Mouse (Mus musculus) activated CD4-positive, CD25-positive, alpha-beta regulatory T cell, adult 4 months (primary cell): ENCODE data around the gene Osbp. TPM values are rescaled to one million over a fixed set of nuclear protein-coding genes. Genes with fewer than 3 reads are reported as not detected.

Experiments used
- ATAC-seq: one replicate; pipeline ENCODE4 v1.8.0; 2017
- polyA plus RNA-seq, 2 experiments: library from polyadenylated mRNA; unstranded; fragments of 100-300 nt; shearing (Covaris generic); gene quantifications; one replicate each; pipeline ENCODE4 v1.2.1; 2017

The Osbp gene
- polyA plus RNA-seq, 2 experiments from 2014 or later: 6.7 to 7.3 TPM

DNA sequence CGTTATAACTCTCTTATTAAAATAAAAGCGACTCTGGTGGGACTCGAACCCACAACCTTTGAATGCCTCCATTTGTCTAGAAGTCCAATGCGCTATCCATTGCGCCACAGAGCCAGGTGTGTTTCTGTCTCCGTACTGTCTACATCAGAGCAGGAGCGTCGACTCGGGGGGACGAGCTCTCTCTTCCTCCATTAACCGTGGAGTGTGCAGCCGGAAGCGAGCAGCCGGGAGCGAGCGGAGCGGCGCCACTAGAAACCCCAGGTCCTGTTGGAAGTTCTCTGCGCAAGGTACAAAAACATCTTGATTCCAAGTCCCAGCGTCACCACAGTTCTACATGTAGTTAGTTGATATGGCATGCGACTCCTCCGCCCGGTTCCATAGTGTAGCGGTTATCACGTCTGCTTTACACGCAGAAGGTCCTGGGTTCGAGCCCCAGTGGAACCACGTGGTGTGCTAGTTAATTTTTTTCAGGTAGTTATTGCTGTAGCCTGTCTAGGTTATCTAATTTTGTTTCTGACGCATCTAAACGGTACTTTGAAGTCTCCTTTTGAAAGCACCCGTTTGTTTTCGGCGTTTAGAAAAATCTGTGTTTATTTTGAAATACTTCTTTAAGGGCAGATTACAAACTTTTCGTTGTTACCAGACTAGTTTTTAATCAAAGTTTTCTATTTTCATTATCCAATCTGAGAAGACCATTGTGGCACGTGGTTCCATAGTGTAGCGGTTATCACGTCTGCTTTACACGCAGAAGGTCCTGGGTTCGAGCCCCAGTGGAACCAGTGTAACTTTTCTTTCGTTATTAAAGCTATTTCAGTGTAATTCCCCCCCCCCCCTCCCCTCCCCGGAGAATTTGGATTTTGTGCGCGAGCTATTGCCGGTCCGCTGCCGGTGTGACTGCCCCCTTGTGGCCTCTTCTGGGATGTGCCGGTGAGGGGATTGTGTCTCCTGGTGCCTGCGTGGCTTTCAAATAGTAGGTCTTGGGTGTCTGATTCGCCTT is 46.1 kb downstream of the Osbp start:
- ATAC-seq: peak; percentile 44

- ATAC-seq: no peak
Observed at GRCm38 (mm10) chr19:12012615-12013014, 46.9 kb downstream of the Osbp start.

GRCm38 (mm10) chr19:12013228-12013627 is 47.5 kb downstream of the Osbp start:
- no peak for ATAC-seq

DNA sequence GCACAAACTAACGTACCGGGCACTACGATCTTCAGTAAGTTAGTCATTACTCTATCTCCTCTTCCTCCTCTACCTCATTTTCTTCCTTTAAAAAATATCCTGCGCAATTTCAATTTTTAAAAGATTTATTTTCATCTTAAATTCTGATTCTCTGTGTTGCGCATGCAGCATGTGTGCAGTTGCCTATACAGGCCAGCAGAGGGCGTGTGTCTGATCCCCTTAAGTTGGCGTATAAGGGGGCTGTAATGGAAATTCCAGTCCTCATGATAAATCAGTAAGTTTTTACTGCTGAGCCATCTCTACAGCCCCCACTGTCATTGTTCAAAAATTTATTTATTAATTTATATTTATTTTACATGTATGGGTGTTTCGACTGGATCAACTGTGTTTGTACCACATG is 50.0 kb downstream of the Osbp start:
- ATAC-seq: no peak

- no peak for ATAC-seq
Observed at GRCm38 (mm10) chr19:12016192-12016591, 50.5 kb downstream of the Osbp start.

GRCm38 (mm10) chr19:12024149-12024548 is 58.4 kb downstream of the Osbp start:
- ATAC-seq: no peak

- ATAC-seq: no peak
Observed at GRCm38 (mm10) chr19:12025333-12025732, 59.6 kb downstream of the Osbp start.

GRCm38 (mm10) chr19:12026606-12027005 is 60.9 kb downstream of the Osbp start:
- peak; percentile 88 for ATAC-seq

- no peak for ATAC-seq
Observed at GRCm38 (mm10) chr19:12037727-12038126, 72.0 kb downstream of the Osbp start.

- ATAC-seq: no peak
Observed at GRCm38 (mm10) chr19:12041217-12041616, 75.5 kb downstream of the Osbp start, which contains the start of gene Olfr1423. Gene Olfr1423 (minus strand): TSS chr19:12041317.

DNA sequence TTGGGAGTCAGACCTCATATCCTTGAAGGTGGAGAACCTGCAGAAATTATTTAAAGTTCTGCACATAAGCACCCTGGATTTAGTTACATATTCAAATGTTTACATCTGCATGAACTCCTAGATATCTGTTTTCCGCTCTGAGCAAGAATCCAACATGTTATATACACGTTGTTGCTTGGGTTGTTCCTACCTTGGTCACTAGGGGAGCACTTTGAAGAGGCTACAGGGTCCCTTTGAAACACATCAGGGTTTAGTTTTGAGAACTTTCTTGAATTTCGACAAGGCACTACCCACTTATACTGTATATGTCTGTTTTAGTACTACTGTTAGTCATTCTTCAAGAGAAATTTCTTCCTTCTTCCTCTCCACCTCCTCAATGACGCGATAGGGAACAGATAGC is 77.4 kb downstream of the Osbp start:
- ATAC-seq: no peak

Other genes with a start within 250 kb of the Osbp start
- not detected for gene Gif, start 218.4 kb upstream of the Osbp start, polyA plus RNA-seq
- 10 to 100 TPM; 51.5 to 52.4 TPM for gene Mrpl16, start 195.6 kb upstream of the Osbp start, polyA plus RNA-seq
- gene Stx3, start 146.5 kb upstream of the Osbp start, polyA plus RNA-seq: 1 to 10 TPM; 1.8 to 2.9 TPM
- gene Olfr1417, start 126.7 kb upstream of the Osbp start, polyA plus RNA-seq: not detected
- gene Olfr1418, start 104.9 kb upstream of the Osbp start, polyA plus RNA-seq: not detected
- not detected for gene Olfr1419, start 90.8 kb upstream of the Osbp start, polyA plus RNA-seq
- not detected for gene Olfr1420, start 79.4 kb upstream of the Osbp start, polyA plus RNA-seq
- 10 to 100 TPM; 14.5 to 15.9 TPM for gene Patl1, start 53.5 kb upstream of the Osbp start, polyA plus RNA-seq
- gene Olfr1423, start 75.4 kb downstream of the Osbp start, polyA plus RNA-seq: under 1 TPM in 1 of 2 experiments, not detected in 1; 0.05 TPM
- gene Olfr1424, start 96.7 kb downstream of the Osbp start, polyA plus RNA-seq: not detected
- not detected for gene Olfr1425, start 111.8 kb downstream of the Osbp start, polyA plus RNA-seq
- not detected for gene Olfr1426, start 126.1 kb downstream of the Osbp start, polyA plus RNA-seq
- not detected for gene Olfr1427, start 137.4 kb downstream of the Osbp start, polyA plus RNA-seq
- not detected for gene Olfr1428, start 150.0 kb downstream of the Osbp start, polyA plus RNA-seq
- gene Olfr76, start 157.3 kb downstream of the Osbp start, polyA plus RNA-seq: not detected
- under 1 TPM in 1 of 2 experiments, not detected in 1; 0.16 TPM for gene Olfr1555-ps1, start 204.2 kb downstream of the Osbp start, polyA plus RNA-seq
- not detected for gene Olfr1431, start 234.7 kb downstream of the Osbp start, polyA plus RNA-seq